Mouse (Mus musculus) limb, embryonic 10.5 days (tissue): ENCODE measurements at regions not wholly inside any gene's neighbourhood (a gene's known extent, or its start where the extent isn't known, plus 50 kb on each side); places are given as distances from the start of the nearest gene placed in this dataset.
A peak's percentile ranks its signal among the peaks of the same experiment; 100 is the strongest.
"Not testable (repeated sequence)": the region's sequence is repeated elsewhere in the genome, so short reads cannot be mapped to it uniquely, and the experiment has no call there.

Experiments
- DNase-seq: peaks from one replicate; pipeline ENCODE4 v3.0.0-alpha.2; 2017; ENCODE audit warnings: low spot score
- H3K27ac ChIP-seq: fragments of 300-500 bp; sonication (generic); 2 replicates; pipeline ENCODE4 v1.5.1; 2016; ENCODE audit warnings: mild to moderate bottlenecking
- H3K27me3 ChIP-seq: fragments of 300-500 bp; sonication (generic); 2 replicates; pipeline ENCODE4 v1.6.1; 2016; ENCODE audit warnings: low read depth, mild to moderate bottlenecking; ENCODE audit not compliant: poor library complexity, severe bottlenecking
- H3K36me3 ChIP-seq: fragments of 300-500 bp; sonication (generic); 2 replicates; pipeline ENCODE4 v1.6.1; 2016; ENCODE audit warnings: mild to moderate bottlenecking, moderate library complexity
- H3K4me1 ChIP-seq: fragments of 300-500 bp; sonication (generic); 2 replicates; pipeline ENCODE4 v1.6.1; 2016
- H3K4me3 ChIP-seq: fragments of 300-500 bp; sonication (generic); 2 replicates; pipeline ENCODE4 v1.5.1; 2016; ENCODE audit warnings: mild to moderate bottlenecking, moderate library complexity
- H3K9me3 ChIP-seq: fragments of 300-500 bp; sonication (generic); replicated peaks from 2 replicates; pipeline ENCODE4 v1.6.1; 2016; ENCODE audit warnings: mild to moderate bottlenecking
- WGBS: fragments of 180-500 bp; shearing (Covaris S2); methylation state at CpG from one replicate; pipeline ENCODE4 v1.1.7; 2016; 5-methylcytosine and 5-hydroxymethylcytosine counted together

DNA sequence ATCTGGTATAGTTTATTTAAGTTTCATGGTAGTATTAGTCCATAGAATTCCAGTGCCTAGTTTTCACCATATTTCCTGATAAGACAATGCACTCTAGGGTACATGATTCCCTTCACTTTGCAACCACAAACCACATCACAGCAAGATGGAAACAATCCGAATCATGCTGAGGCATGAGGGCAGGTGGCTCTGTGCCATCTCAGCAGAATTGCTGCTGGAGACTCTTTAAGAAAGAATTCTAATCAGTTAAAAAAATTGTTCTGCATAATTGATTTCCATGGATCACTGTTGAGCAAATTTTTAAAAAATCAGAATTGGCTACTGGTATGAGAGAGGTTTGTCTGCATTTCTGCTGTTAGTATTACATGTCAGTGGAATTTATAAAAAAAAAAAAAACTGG, 1451.1 kb upstream of the Pcdh20 start:
- no peaks in the 10 kb centered on the region for H3K36me3 ChIP-seq
- 75% methylated on average over 1 of the region's 1 CpGs for WGBS
- DNase-seq, result no peak
- no peak overlapping the region for H3K27ac ChIP-seq
- H3K9me3 ChIP-seq, result no peaks in the 10 kb centered on the region
- H3K27me3 ChIP-seq, result no peaks in the 10 kb centered on the region
- no peaks in the 10 kb centered on the region for H3K4me1 ChIP-seq
- no peak overlapping the region for H3K4me3 ChIP-seq

GRCm38 (mm10) chr14:89920586-89920985, 1449.4 kb upstream of the Pcdh20 start:
- H3K4me1 ChIP-seq, H3K27ac ChIP-seq, H3K9me3 ChIP-seq, H3K36me3 ChIP-seq, H3K4me3 ChIP-seq, H3K27me3 ChIP-seq: not testable (repeated sequence)
- peak; percentile 44 for DNase-seq
- WGBS, result 0% methylated on average over 1 of the region's 1 CpGs

GRCm38 (mm10) chr14:89898701-89899227, 1427.6 kb upstream of the Pcdh20 start:
- H3K9me3 ChIP-seq, DNase-seq, H3K4me3 ChIP-seq, H3K27me3 ChIP-seq, H3K4me1 ChIP-seq, H3K27ac ChIP-seq, H3K36me3 ChIP-seq: not testable (repeated sequence)
- WGBS, result 85% methylated on average over 24 of the region's 34 CpGs

- H3K9me3 ChIP-seq, H3K27me3 ChIP-seq, H3K4me3 ChIP-seq, H3K27ac ChIP-seq, DNase-seq, H3K36me3 ChIP-seq, H3K4me1 ChIP-seq: not testable (repeated sequence)
- WGBS, result 86% methylated on average over 22 of the region's 22 CpGs
These were observed 1426.9 kb upstream of the Pcdh20 start for GRCm38 (mm10) chr14:89898135-89898534.

DNA sequence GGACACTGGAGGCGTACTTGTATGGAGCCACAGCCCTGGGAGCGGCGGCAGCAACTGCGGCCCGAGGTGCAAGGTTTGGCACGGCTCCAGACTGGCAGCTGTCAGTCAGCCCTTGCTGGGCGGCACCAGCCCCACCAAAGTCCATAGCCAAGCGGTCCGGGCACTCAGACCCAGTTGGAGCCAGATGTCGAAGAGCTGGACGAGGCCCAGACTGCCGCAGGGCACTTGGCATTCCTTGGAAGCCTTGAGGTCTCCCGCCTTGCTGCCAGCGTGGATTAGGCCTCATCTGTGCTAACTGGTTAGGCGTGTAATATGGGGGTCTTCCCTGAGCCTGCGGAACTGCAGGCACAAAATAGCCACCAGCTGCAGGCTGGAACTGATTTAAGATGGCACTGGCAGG, 1425.7 kb upstream of the Pcdh20 start:
- H3K9me3 ChIP-seq, DNase-seq, H3K4me1 ChIP-seq, H3K27ac ChIP-seq, H3K4me3 ChIP-seq, H3K27me3 ChIP-seq, H3K36me3 ChIP-seq: not testable (repeated sequence)
- WGBS, result 68% methylated on average over 16 of the region's 16 CpGs
